Mouse (Mus musculus) myocyte (in vitro differentiated cells): ENCODE results near the gene 1700022I11Rik. TPM values are rescaled to one million over a fixed set of nuclear protein-coding genes. Genes with fewer than 3 reads are reported as not detected.

Experiments used
- H3K27me3 ChIP-seq: one replicate; pipeline ENCODE4 v1.6.1; 2011; ENCODE audit not compliant: control insufficient read depth, insufficient read depth, insufficient read length
- H3K36me3 ChIP-seq: one replicate; pipeline ENCODE4 v1.6.1; 2011; ENCODE audit not compliant: control insufficient read depth, insufficient read depth
- H3K4me2 ChIP-seq: one replicate; pipeline ENCODE4 v1.6.1; 2011; ENCODE audit warnings: low read depth, control low read depth
- H3K4me3 ChIP-seq: one replicate; pipeline ENCODE4 v1.5.1; 2011; ENCODE audit warnings: mild to moderate bottlenecking, control low read depth, moderate library complexity
- H3K79me2 ChIP-seq: one replicate; pipeline ENCODE4 v1.6.1; 2011; ENCODE audit not compliant: control insufficient read depth, insufficient read depth
- H3ac ChIP-seq: one replicate; pipeline ENCODE4 v1.6.1; 2011; ENCODE audit not compliant: control insufficient read depth, insufficient read length
- CEBPB ChIP-seq: IDR thresholded peaks from 2 replicates; pipeline ENCODE4 v1.6.1; 2011; ENCODE audit warnings: mild to moderate bottlenecking, moderate library complexity; ENCODE audit not compliant: poor library complexity, insufficient read depth, severe bottlenecking
- E2F4 ChIP-seq: IDR thresholded peaks from one replicate; pipeline ENCODE4 v1.6.1; 2011; ENCODE audit warnings: mild to moderate bottlenecking, control low read depth, moderate library complexity; ENCODE audit not compliant: insufficient read depth
- MAX ChIP-seq: IDR thresholded peaks from one replicate; pipeline ENCODE4 v1.6.1; 2011; ENCODE audit warnings: low read depth, mild to moderate bottlenecking, control low read depth
- MYOD1 ChIP-seq, 3 experiments: IDR thresholded peaks; one replicate each; pipeline ENCODE4 v1.6.1; 2011; ENCODE audit warnings: control low read depth in 2 of 3, low read depth in 2 of 3, mild to moderate bottlenecking in 2 of 3, moderate library complexity in 1 of 3; ENCODE audit not compliant: insufficient read length in 2 of 3, control insufficient read depth in 1 of 3
- MYOG ChIP-seq, 3 experiments: IDR thresholded peaks; one replicate each; pipeline ENCODE4 v1.6.1; 2011; ENCODE audit warnings: control low read depth in 2 of 3, low read depth in 2 of 3, mild to moderate bottlenecking in 2 of 3; ENCODE audit not compliant: insufficient read length in 2 of 3, control insufficient read depth in 1 of 3, insufficient read depth in 1 of 3
- POLR2A ChIP-seq: IDR thresholded peaks from one replicate; pipeline ENCODE4 v1.6.1; 2011; ENCODE audit warnings: low read depth, mild to moderate bottlenecking, control low read depth, moderate library complexity; ENCODE audit not compliant: insufficient read length
- POLR2AphosphoS2 ChIP-seq: IDR thresholded peaks from one replicate; pipeline ENCODE4 v1.6.1; 2011; ENCODE audit warnings: low read depth, control low read depth; ENCODE audit not compliant: insufficient read length
- REST ChIP-seq: IDR thresholded peaks from one replicate; pipeline ENCODE4 v1.6.1; 2011; ENCODE audit warnings: mild to moderate bottlenecking, control low read depth, moderate library complexity; ENCODE audit not compliant: insufficient read depth, insufficient read length
- SRF ChIP-seq: IDR thresholded peaks from one replicate; pipeline ENCODE4 v1.6.1; 2011; ENCODE audit warnings: low read depth; ENCODE audit not compliant: control insufficient read depth, insufficient read length
- TCF12 ChIP-seq: IDR thresholded peaks from one replicate; pipeline ENCODE4 v1.6.1; 2011; ENCODE audit warnings: mild to moderate bottlenecking, control low read depth; ENCODE audit not compliant: poor library complexity, insufficient read depth, severe bottlenecking
- TCF3 ChIP-seq: IDR thresholded peaks from one replicate; pipeline ENCODE4 v1.6.1; 2011; ENCODE audit warnings: low read depth, control low read depth; ENCODE audit not compliant: insufficient read length
- USF1 ChIP-seq: IDR thresholded peaks from one replicate; pipeline ENCODE4 v1.6.1; 2011; ENCODE audit warnings: low read depth, mild to moderate bottlenecking, control low read depth, moderate library complexity
- polyA plus RNA-seq: library from polyadenylated mRNA; unstranded; fragments of >200 nt; fragmentation: generic; extraction: Trizol; gene quantifications from one replicate; pipeline ENCODE4 v1.2.1, GENCODE M21; 2012; ENCODE audit warnings: missing spikeins

The 1700022I11Rik gene
- polyA plus RNA-seq, 1 experiment = 0.76 TPM

GRCm38 (mm10) chr4:42950065-42950558 is 19.3 kb upstream of the 1700022I11Rik start:
- Histone ChIP-seq H3K36me3 (no peaks in the 10 kb centered on the region), H3K79me2 (peaks cover 7% of the 10 kb centered on the region), H3K4me3 (peak overlapping the region; percentile 42), H3K27me3 (no peaks in the 10 kb centered on the region), H3ac (peak overlapping the region; percentile 29), H3K4me2 (peak overlapping the region; percentile 81)
- TF ChIP-seq E2F4 (no peak), MAX (no peak), TCF3 (peak; percentile 28), POLR2A (peak; percentile 56), TCF12 (no peak), MYOG (IDR thresholded peaks at IDR 0.05; ENCODE audit: control insufficient read depth in 1 of 3, insufficient read depth in 1 of 3, insufficient read length in 2 of 3, low read depth in 2 of 3) (peak in 1 of 3 experiments; percentile 67), POLR2AphosphoS2 (peak; percentile 60), USF1 (no peak), MYOD1 (IDR thresholded peaks at IDR 0.05; ENCODE audit: control insufficient read depth in 1 of 3, insufficient read length in 2 of 3, low read depth in 2 of 3) (peak in 2 of 3 experiments; percentile 64 to 76)

- no peaks in the 10 kb centered on the region for H3K36me3 ChIP-seq
- peaks cover 7% of the 10 kb centered on the region for H3K79me2 ChIP-seq
- peak overlapping the region; percentile 42 for H3K4me3 ChIP-seq
- TF ChIP-seq E2F4 = no peak
- TF ChIP-seq USF1 = peak; percentile 49
- peak in 1 of 3 experiments; percentile 10 for TF ChIP-seq MYOD1 (IDR thresholded peaks at IDR 0.05; ENCODE audit: control insufficient read depth in 1 of 3, insufficient read length in 2 of 3, low read depth in 2 of 3)
- no peak for TF ChIP-seq MYOG (IDR thresholded peaks at IDR 0.05; ENCODE audit: control insufficient read depth in 1 of 3, insufficient read depth in 1 of 3, insufficient read length in 2 of 3, low read depth in 2 of 3)
- no peaks in the 10 kb centered on the region for H3K27me3 ChIP-seq
- H3K4me2 ChIP-seq = peak overlapping the region; percentile 81
- no peak overlapping the region for H3ac ChIP-seq
Observed at GRCm38 (mm10) chr4:42951206-42952195, 17.9 kb upstream of the 1700022I11Rik start.

- no peaks in the 10 kb centered on the region for H3K27me3 ChIP-seq
- peak overlapping the region; percentile 42 for H3K4me3 ChIP-seq
- no peak overlapping the region for H3ac ChIP-seq
- peak; percentile 32 for TF ChIP-seq POLR2AphosphoS2
- no peak for TF ChIP-seq MAX
- peak in 1 of 3 experiments; percentile 38 for TF ChIP-seq MYOD1 (IDR thresholded peaks at IDR 0.05; ENCODE audit: control insufficient read depth in 1 of 3, insufficient read length in 2 of 3, low read depth in 2 of 3)
- TF ChIP-seq E2F4 = no peak
- TF ChIP-seq POLR2A = peak; percentile 37
- TF ChIP-seq TCF3 = no peak
- peak in 2 of 3 experiments; percentile 6 to 70 for TF ChIP-seq MYOG (IDR thresholded peaks at IDR 0.05; ENCODE audit: control insufficient read depth in 1 of 3, insufficient read depth in 1 of 3, insufficient read length in 2 of 3, low read depth in 2 of 3)
- peaks cover 7% of the 10 kb centered on the region for H3K79me2 ChIP-seq
- no peaks in the 10 kb centered on the region for H3K36me3 ChIP-seq
- H3K4me2 ChIP-seq = peak overlapping the region; percentile 81
Observed at GRCm38 (mm10) chr4:42952563-42952962, 16.8 kb upstream of the 1700022I11Rik start.

DNA sequence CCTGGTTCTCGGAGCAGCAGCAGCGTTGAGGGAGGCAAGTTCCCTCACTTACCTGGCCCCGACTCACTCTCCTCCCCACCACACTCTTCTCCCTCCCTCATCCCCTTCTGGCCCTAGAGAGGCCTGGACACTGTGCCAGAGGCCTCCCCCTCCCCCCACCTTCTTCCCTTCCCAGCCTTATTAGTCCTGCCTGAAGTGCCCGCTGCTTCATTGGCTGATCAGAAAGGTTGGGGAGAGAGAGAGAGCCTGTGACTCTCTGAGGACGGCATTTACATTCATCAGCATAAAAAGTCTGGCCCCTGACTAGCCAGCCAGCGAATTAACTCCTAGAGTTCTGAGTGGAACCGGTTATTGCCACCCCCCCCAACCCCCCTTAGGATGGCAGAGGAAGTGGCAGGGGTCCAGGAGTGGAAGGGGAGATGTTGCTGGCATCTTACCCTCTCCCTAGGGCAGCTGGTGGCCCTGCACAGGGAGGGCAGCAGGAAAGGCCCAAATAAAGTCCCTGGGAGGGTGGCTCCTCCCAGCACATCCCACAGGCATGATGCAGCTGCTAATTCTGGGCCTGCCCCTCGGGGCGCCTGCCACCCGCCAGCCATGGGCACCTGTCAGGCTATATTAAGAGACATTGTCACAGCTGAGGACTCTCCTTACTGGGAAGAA is 15.8 kb upstream of the 1700022I11Rik start:
- no peaks in the 10 kb centered on the region for H3K36me3 ChIP-seq
- no peak for TF ChIP-seq USF1
- peak; percentile 43 for TF ChIP-seq TCF3
- TF ChIP-seq MYOD1 (IDR thresholded peaks at IDR 0.05; ENCODE audit: control insufficient read depth in 1 of 3, insufficient read length in 2 of 3, low read depth in 2 of 3) = peak in 2 of 3 experiments; percentile 94 to 97
- TF ChIP-seq REST = no peak
- TF ChIP-seq POLR2A = peak; percentile 54
- TF ChIP-seq SRF = peak; percentile 96
- peak; percentile 51 for TF ChIP-seq TCF12
- no peak for TF ChIP-seq MAX
- TF ChIP-seq POLR2AphosphoS2 = peak; percentile 74
- peak; percentile 84 to 99 (median 92) for TF ChIP-seq MYOG (IDR thresholded peaks at IDR 0.05; ENCODE audit: control insufficient read depth in 1 of 3, insufficient read depth in 1 of 3, insufficient read length in 2 of 3, low read depth in 2 of 3)
- peak overlapping the region; percentile 81 for H3K4me2 ChIP-seq
- peaks cover 7% of the 10 kb centered on the region for H3K79me2 ChIP-seq
- H3ac ChIP-seq = no peak overlapping the region
- H3K27me3 ChIP-seq = no peaks in the 10 kb centered on the region
- H3K4me3 ChIP-seq = peak overlapping the region; percentile 42

GRCm38 (mm10) chr4:42954297-42954696 is 15.1 kb upstream of the 1700022I11Rik start:
- H3K36me3 ChIP-seq = no peaks in the 10 kb centered on the region

More at GRCm38 (mm10) chr4:42954297-42954696, 15.1 kb upstream of the 1700022I11Rik start:
- Histone ChIP-seq H3K27me3 (no peaks in the 10 kb centered on the region), H3K79me2 (peaks cover 7% of the 10 kb centered on the region), H3ac (no peak overlapping the region), H3K4me3 (peak overlapping the region; percentile 42), H3K4me2 (peak overlapping the region; percentile 71)
- TF ChIP-seq REST (no peak), POLR2AphosphoS2 (no peak), POLR2A (no peak), MAX (no peak), CEBPB (no peak), SRF (no peak), USF1 (no peak), MYOD1 (IDR thresholded peaks at IDR 0.05; ENCODE audit: control insufficient read depth in 1 of 3, insufficient read length in 2 of 3, low read depth in 2 of 3) (no peak), TCF3 (no peak)
